Mouse (Mus musculus): ENCODE results near the gene Nxph3.

The Nxph3 gene

GRCm38 (mm10) chr11:95514298-95514861 is at the start of gene Nxph3:
TSS of gene Nxph3 (minus strand) at chr11:95514570.
- DNase-seq (ENCODE audit: low spot score), result peak; percentile 45

DNA sequence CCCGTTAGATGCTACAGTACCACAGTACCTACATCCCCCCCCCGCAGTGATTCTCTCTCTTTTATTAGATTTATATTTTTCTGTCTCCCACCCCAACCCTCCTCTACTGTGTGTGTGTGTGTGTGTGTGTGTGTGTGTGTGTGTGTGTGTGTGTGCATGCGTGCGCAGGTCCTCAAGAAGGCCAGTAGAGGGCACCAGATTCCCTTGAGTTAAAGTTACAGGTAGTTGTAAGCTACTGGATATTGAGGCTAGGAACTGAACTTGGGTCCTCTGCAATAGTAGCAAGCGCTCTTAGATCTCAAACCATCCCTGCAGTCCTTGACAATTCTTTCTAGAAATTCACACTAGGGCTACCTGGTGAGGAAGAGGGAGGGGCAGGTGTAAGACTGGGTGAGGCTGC is 49.5 kb upstream of the Nxph3 start:
- no peak for DNase-seq (ENCODE audit: low spot score)

GRCm38 (mm10) chr11:95560773-95561172 is 46.4 kb upstream of the Nxph3 start:
- DNase-seq (ENCODE audit: low spot score), result no peak

DNA sequence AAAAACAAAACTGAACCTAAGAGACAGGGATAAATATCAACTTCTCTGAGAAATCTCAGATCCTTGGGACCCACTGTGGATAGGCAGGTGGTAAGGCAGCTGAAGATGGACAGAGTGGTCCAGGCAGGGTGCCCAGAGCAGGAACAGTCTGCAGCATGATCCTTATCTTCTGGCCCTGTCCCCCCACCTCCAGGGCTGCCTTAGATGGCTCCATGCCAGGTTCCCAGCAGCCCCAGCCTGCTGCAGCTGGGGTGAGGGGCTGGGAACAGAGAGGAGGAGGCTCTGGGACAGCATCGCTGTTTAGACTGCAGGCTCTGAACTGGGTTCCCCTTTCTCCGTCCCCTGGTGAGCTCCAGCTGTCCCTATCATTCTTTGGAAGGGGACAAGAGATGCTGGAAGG is 45.4 kb upstream of the Nxph3 start:
- DNase-seq (ENCODE audit: low spot score), result no peak

DNA sequence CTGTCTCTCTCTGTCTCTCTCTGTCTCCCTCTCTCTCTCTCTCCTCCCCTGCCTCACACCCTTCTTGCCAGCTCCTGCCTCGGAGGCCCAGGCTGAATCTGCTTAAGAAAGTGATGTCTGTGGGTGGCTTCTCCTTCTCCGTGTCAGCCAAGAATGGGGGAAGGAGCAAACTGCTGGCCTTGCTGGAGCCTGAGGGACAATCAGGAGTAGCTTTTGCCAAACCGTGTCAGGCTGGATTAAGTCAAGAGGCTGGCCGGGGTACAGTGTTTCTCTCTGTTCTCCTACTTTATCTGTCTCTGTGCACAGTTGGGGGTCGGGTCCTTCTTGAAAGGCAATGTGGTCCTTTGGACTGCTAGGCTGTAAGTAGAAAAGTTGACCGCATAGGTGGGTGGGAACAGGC is 43.3 kb upstream of the Nxph3 start:
- DNase-seq (ENCODE audit: low spot score), result no peak

GRCm38 (mm10) chr11:95557032-95557431 is 42.7 kb upstream of the Nxph3 start:
- DNase-seq (ENCODE audit: low spot score), result no peak

- DNase-seq (ENCODE audit: low spot score), result no peak
These were observed 40.9 kb upstream of the Nxph3 start for GRCm38 (mm10) chr11:95555279-95555678.

DNA sequence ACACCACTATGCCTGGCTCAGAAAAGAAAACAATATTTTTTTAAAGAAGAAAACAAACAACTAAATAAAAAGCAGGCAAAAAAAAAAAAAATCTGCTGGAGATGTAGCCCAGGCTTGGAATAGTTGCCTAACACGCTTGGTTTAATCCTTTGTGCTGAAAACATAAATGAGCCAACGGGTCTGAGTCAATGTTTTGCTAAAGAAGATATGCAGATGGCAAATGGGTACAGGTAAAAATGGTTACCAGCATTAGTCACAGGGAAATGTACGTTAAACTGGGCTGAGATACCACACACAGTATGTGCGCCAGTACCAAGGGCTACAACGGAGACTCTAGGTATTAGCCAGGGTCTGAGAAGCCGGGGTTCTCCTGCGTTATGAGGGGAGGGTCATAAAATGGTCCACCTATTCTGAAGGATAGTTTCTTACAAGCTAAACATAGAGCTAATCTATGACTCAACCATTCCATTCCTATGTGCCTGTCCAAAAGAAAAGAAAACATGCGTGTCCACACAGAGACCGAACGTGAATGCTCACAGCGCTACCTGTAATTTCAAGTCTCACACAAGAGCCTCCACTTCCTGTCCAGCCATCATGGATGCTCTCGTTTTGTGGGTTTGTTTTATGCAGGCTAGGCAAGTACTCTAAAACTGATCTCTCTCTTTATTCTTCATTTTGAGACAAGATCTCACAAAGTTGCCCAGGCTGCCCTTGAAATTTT is 36.1 kb upstream of the Nxph3 start:
- DNase-seq (ENCODE audit: low spot score), result no peak

DNA sequence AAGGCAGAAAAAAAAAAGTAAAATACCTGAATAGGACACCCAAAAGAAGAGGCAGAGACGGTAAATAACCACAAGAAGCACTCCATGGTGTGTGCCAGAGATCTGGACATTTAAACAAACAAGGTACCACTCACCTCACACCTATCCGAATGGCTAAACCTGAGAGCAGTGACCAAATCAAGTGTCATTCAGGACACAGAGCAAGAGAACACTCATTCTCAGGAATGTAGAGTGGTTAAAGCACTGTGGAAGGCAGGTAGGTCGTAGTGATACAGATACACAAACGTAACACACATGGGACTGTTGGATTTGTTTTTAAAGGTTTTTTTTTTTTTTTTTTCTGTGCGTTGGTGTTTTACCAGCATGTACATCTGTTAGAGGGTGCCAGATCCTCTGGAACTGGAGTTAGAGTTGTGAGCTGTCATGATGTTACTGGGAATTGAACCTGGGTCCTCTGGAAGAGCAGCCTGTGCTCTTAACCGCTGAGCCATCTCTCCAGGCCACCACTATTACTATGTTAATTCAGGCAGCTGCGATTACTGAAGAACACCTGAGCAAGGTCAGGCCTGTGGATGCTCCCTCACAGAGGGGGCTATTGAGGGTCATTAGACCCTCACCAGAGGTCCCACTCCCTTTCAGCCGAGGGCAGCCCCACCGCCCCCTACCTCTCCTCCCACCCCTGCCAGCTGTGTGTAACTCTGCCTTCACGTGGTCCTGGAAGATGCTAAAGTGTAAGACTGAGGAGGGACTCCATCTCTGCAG is 31.8 kb upstream of the Nxph3 start:
- DNase-seq (ENCODE audit: low spot score), result no peak

DNA sequence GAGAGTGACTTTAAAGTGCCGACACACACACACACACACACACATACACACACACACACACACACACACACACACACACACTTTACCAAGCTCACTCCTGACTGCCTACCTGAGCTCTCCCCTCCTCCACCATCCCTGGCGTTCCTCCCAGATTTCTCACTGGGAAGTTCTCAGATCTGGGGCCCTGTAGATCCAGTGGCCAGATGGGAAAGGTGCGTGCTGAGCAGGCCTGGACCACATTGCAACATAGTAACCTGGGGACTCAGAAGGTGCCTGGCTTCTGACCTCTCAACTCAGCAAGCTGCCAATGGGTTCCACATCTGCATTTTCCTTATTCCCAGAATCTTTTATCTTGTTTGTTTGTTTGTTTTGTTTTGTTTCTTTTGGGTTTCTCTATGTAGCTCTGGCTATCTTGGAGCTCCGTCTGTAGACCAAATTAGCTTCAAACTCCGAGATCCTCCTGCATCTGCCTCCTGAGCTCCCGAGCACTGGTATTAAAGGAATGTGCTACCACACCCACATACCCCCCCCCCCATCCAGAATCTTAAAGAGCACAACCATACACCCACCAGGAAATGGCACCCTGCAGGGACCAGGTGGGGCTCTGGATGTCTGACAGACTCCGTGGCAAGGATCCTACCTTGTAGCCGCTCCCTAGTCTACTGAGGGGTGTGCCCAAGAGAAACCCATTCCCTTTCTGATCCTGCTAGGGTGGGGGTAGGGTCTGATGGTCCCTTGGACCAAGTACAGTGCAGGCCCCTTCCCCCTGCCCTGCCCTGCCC is 30.4 kb upstream of the Nxph3 start:
- no peak for DNase-seq (ENCODE audit: low spot score)

DNA sequence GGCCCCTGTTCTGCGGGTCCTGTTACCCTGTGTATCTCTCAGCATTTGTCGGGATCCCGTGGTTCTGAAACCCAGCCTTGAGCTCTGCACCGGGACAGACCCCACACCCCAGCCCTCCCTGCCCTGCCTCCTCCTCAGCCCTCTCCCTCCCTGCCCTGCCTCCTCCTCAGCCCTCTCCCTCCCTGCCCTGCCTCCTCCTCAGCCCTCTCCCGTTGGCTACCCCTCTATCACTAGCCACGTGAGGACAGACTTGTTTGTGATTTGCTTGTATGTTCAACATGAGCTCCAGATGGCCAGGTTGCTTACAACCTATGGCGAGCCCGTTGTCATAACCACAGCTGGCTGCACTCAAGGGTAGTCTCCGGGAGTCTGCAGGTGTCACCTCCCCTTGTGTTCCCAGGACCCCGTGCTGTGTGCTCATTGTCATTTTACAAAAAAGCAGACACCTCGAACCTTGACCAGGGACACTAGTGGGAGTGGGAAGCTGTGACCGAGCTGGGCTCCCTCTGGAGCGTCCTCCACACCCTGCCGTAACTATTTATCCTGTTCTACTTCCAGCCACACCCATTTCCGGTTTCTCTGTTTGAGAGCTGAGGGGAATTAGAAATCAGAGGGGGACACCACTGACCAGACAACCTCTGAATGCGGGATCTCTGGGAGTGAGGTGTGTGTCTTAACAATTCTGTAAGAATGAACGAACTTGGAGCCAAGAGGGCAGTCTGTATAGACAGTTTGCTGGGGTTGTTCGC is 26.4 kb upstream of the Nxph3 start:
- no peak for DNase-seq (ENCODE audit: low spot score)

- no peak for DNase-seq (ENCODE audit: low spot score)
These were observed 24.2 kb upstream of the Nxph3 start for GRCm38 (mm10) chr11:95538378-95539104.

- DNase-seq (ENCODE audit: low spot score), result peak; percentile 77
These were observed 19.3 kb upstream of the Nxph3 start for GRCm38 (mm10) chr11:95533484-95534160.

- DNase-seq (ENCODE audit: low spot score), result no peak
These were observed 18.1 kb upstream of the Nxph3 start for GRCm38 (mm10) chr11:95532353-95533072.

GRCm38 (mm10) chr11:95528231-95528630 is 13.9 kb upstream of the Nxph3 start:
- no peak for DNase-seq (ENCODE audit: low spot score)

DNA sequence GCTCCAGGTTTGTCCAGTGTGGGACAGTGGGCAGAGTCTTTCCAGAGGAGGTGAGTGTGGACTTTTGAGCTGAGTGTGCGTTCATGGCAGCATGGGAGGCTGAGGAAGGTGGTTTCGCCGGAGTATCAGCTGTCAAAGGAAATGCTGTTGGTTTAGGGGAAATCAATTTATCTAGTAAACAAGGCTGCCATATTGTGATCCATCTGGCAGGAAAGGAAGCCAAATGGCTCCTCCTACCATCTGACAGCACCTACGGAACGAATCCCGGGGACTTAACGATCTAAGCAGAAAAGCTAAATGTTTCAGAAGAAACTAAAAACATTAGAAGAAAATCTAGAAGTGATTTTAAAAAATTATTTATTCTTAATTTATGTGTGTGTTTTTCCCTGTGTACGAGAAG is 12.9 kb upstream of the Nxph3 start:
- DNase-seq (ENCODE audit: low spot score), result no peak

DNA sequence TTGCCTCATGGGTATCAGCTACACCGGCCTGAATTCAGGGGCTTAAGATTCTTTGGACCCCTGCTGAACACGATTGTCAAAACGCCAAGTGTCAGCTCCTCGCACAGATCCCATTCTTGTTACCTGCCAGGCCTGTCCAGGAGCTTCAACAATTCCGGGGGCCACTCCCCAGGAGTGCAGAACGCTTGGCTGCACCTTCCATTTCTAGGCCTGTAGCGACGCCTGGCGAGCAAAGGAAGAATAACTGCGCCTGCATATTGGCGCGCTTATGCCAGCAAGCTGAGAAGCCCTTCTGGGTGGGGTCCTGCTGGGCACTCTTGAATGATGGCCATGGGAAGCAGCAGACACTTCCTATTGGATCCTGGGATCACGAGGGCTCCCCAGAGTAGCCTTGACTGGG is 7.2 kb upstream of the Nxph3 start:
- DNase-seq (ENCODE audit: low spot score), result peak; percentile 63

DNA sequence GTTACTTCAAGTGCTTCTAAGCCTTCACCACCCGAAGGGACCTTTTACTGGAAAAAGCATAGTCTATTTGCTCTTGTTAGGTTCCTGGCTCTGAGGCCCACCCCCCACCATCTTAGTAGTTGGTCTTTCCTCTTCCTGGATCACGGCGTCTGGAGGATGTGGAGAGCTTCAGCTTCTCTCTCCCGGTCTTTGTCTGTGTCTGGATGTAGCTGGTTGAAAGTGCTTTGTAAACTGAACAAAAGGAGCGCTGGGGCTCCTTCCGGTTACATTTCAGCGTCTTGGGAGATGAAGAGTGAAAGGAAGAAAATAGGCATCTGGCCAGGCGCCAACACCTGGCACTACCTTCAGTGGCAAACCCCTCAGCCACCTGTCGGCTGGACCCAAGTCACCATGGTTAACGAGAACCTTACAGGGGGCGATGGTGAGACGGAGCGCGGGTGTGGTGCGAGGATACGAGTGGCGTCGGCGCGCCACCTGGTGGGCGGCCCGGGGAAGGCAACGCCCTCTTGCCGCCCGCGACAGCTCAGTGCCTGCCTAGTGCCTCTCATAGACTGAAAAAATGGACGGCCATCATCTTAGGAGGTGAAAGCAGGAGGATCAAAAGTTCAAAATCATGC is 6.2 kb upstream of the Nxph3 start:
- peak; percentile 62 for DNase-seq (ENCODE audit: low spot score)

- DNase-seq (ENCODE audit: low spot score), result no peak
These were observed 5.6 kb upstream of the Nxph3 start for GRCm38 (mm10) chr11:95519996-95520395.
